Mouse (Mus musculus) cerebellum, adult 9-10 months (tissue): Measurements from ENCODE around the gene Gm20479.

Experiments used
- DNase-seq: peaks from one replicate; pipeline ENCODE4 v3.0.0; 2022

Gm20479 gene

DNA sequence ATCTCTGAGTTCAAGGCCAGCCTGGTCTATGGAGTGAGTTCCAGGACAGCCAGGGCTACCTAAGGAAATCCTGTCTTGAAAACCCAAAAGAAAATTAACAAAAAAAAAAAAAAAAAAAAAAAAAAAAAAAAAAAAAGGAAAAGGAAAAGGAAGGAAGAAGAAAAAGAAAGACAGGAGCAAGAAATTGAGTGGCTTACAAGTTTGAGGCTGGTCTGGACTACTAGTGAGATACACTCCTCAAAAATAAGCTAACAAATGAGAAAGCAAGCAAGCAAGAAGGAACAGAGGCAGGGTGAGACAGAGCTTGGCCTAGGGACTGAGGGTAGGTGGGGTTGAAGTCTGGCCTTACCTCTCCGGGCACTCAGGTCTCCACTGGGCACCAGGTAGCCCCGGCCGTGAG is 47.4 kb downstream of the Gm20479 start:
- DNase-seq = no peak

DNA sequence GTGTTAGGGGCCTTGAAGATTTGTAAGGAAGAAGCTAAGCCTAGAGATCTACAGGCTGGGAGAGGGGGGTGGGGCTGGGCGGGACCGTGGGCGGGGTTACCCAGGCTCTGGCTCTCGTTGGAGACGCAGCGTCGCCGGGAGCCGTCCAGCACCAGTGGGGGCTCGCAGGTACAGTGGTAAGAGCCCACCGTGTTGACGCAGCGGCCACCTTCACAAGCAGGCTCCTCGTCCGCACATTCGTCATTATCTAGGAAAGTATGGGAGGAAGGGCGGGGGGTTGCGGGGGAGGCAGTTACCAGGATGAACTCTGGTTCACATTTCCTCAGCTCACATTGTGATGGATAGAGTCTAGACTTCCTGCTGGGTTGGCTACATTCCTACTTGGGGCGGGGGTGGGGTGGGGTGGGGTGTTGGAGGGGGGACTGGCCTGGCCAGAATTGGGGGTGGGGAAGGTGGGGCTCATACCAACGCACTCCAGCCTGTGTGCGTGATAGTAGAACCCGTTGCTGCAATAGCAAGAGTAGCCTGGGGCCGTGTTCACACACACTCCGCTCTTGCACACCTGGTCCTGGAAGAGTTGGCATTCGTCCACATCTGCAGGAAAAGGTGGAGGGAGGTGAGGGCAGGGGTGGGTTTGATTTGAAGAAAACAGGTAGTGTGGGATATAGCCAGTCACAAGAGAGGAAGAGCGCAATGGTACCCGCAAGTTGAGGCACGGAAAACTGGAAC is 48.2 kb downstream of the Gm20479 start:
- DNase-seq = no peak

DNA sequence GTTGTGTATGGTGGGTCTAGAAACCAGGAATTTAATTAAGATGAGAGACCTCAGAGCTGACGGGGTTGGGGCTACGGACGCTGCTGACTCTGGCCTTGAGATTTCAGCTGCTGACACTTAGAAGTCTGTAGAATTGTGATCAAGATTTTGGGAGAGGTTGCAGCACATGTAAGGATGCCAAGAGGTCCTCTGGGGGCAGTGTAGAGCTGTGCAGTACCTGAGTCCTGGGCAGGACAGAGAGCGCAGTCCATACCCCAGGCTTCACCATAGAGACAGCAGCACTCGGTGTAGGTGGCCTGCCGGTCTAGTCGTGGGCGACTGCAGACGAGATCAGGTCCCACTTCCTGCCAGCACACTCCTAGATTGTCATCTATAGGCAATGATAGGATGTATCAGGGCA is 49.7 kb downstream of the Gm20479 start:
- no peak for DNase-seq

- DNase-seq = no peak
These were observed 50.8 kb downstream of the Gm20479 start for GRCm38 (mm10) chr7:27306161-27307160.

DNA sequence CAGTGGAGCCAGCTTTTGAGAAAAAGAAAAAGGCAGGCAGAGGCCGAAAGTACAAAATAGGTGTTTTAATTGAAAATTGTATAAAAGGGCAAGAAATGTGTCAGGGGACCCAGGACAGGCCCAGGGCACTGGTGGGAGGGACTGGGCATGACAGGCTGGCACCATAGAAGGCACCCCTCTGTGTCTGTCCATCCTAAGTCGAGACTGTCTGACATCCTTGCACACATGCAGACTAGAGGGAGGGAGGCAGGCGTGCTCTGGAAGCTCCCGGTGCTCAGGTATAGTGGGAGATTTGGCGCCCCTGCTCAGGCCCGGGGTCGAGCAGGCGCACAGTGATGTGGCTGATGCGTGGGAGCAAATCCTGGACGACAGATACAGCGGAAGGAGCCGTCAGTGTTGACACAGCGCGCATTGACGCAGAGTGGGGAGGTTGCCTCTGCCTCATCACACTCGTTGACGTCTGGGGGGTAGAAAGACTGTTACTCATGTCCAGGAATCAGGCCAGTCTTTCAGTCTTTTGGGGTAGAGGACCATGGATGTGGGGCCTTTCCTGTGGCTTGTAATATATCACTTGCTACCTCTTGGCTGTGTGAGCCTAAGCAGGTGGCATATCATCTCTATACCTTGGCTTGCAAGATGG is 52.0 kb downstream of the Gm20479 start:
- no peak for DNase-seq
